Mouse (Mus musculus) cerebellum, adult 11-12 months (tissue): Measurements from ENCODE around the gene Srp14.
A peak's percentile ranks its signal among the peaks of the same experiment; 100 is the strongest.

Source experiments
- DNase-seq: peaks from one replicate; pipeline ENCODE4 v3.0.0; 2022

Srp14 gene

DNA sequence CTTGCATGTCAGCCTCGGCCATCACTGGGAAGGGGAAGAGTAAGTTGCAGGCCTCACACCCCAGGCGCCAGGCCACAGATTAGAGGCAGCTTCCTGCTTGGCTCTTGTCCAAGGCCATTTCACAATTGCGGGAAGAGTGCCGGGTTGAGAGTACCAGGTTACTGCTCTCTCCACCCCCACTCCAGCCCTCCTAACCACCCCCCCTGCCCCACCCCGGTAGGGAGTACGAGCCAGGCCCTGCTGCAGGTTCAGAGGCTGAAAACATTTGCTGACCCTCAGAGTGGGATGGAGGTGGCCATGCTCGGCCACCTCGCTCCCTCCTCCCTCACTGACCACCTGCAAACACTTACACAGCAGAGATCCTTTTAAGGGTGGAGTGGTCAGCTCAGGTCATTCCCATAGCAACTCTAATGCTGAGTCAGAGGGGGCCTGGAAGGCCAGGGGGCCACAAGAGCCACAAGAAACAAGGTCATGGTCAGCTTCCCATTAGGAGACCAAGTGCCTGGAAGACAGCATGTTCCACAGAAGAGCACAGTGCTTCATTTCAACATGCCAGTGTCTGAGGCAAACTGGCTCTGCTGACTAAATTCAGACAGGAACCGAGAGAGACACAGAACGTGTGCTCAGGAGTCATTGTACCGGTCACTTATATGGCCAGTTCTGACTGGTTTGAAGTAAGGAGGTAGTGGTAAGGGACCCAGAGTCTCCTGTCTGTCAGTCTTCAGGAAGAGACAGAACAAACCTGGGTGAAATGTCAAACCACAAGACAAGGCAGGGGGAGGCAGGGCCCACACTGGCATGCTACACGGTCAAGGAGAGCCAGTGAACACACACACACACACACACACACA lies 11.0 kb upstream of the Srp14 start:
- DNase-seq = no peak

GRCm38 (mm10) chr2:118487806-118488205 lies 8.3 kb upstream of the Srp14 start:
- no peak for DNase-seq

DNA sequence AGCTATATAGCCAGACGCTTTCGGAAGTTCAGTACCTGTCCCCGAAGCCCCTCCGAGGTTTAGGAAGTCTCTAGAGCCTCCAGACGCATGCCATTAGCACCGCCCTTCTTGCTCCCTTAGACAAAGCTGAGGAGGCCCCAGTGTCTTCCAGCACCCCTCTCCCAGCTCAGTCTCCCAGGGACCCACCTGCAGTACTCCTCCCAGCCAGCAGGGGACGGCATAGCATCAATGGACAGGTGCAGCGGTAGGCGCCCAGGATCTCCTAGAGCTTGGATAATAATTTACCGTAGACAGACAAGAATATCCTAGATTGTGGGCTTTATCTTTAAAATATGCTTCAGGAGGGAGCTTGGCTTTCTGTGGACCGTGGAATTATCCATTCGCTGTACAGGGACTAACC lies 7.4 kb upstream of the Srp14 start:
- peak; percentile 51 for DNase-seq

DNA sequence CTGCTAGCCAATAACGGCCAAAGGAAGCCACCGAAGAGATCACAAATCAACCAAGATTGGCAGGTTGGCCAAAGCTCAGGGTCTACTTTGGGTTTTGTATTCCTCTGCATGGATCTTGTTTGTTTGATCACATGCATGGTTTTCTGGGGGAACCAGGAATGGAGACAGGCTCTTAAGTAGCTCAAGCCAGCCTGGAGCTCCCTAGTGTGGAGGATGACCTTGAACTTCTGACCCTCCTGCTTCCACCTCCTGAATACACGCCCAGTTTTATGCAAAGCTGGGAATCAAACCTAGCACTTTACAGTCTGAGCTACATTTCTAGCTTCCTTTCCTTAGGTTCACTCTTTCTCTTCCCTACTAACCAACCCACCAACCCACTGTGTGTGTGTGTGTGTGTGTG lies 5.9 kb upstream of the Srp14 start:
- DNase-seq = no peak

GRCm38 (mm10) chr2:118484386-118484898 lies 4.9 kb upstream of the Srp14 start:
- no peak for DNase-seq

- no peak for DNase-seq
These were observed 3.5 kb upstream of the Srp14 start for GRCm38 (mm10) chr2:118483032-118483431.

DNA sequence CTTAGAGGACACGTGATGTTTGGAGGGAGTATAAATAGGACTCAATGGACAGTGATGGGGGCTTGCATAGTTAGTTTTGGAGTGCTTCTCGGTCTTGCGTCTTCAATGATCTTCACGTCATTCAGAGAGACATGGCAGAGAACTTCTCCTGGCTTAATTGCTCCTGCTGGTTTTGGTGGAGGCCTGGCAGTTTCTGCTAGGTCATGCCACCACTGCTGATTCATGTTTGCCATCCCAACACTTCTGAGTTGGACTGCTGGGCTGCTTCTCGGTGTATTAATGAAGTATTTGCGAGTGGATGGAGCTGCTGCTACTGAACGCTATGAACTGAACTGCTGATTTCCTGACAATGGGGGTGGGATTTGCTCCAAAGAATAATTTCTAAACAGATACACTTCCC lies 1.4 kb upstream of the Srp14 start:
- peak; percentile 15 for DNase-seq

DNA sequence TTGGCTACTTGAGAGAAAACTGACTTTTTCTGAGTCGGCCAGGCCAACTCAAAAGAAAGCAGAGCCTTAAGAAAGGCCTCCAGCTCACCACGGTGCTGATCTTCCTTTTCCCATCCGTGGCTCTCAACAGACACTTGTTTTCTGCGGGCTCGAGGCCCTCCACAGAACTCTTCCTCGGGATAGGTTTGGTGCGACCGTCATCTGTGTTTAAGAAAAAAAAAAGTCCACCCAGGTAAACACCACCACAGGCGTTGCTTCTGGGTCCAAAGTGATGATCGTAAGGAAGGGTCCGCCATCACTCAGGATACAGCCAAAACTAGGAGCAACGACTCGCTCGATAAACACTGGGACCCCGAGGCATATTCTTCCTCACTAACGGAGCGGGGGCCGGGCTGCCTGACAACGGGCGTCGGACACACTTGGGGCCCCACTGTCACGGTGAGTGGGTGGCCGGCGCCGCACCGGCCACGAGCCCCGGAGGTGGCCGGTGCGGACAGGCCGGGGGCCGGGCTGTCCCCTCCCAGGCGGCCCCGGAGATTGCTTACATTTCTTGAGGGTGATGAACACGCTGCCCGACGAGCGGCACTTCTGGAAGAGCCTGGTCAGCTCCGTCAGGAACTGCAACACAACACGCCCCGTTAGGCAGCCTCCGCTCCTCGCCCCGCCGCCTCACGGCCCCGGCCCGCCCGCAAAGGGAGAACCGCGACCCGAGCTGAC lies 520 bp downstream of the Srp14 start:
- peak; percentile 14 for DNase-seq

GRCm38 (mm10) chr2:118468354-118468753 lies 11.2 kb downstream of the Srp14 start:
- DNase-seq = no peak

DNA sequence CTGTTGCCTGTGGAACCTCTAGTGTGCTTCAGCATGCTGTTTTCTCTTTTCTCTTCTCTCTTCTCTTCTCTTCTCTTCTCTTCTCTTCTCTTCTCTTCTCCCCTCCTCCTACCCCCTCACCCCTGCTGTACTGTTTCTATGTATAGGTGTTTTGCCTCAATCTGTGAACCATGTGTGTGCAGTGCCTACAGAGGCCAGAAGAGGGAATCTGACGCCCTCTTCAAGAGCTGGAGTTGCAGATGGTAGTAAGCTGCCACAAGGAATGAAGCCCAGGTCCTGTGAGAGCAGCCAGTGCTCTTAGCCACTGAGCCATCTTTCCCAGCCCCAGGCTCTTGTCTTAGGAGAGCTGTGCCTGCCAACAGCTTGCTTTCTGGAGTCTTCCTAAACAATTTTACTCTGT lies 12.9 kb downstream of the Srp14 start:
- DNase-seq = no peak

GRCm38 (mm10) chr2:118465894-118466293 lies 13.6 kb downstream of the Srp14 start:
- no peak for DNase-seq

- DNase-seq = no peak
These were observed 15.1 kb downstream of the Srp14 start for GRCm38 (mm10) chr2:118464450-118464849.

GRCm38 (mm10) chr2:118463480-118463879 lies 16.0 kb downstream of the Srp14 start:
- no peak for DNase-seq

DNA sequence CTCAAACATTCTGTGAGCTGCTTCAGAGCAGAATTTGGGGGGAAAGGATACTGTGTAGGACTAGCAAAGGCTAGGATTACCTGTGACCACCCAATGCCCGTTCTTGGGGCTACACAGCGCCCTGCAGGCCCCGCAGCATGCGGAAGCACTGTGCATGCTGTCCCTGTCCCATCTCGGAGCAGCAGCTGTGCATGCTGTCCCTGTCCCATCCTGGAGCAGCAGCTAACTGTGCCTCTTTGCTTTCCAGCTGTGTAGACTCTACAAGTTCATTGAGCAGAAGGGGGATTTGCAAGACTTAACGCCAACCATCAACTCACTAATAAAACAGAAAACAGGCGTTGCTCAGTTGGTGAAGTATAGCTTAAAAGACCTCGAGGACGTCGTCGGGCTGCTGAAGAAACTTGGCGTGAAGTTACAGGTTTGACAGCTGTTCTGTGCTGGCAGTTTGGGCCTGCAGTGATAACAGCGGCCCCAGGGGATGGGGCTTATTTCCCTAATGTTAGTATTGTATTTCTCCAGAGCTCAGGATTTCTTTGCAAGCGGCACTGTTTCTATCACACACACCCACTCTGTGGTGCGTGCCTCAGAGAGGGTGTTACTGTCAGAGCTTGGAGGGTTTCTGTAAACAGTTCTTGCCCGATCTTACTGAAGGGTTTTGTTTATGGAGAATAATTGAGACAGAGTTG lies 17.9 kb downstream of the Srp14 start:
- DNase-seq = no peak

- no peak for DNase-seq
These were observed 21.8 kb downstream of the Srp14 start for GRCm38 (mm10) chr2:118457463-118458261.

- no peak for DNase-seq
These were observed 22.5 kb downstream of the Srp14 start for GRCm38 (mm10) chr2:118457029-118457428.

GRCm38 (mm10) chr2:118451056-118451455 lies 28.5 kb downstream of the Srp14 start:
- no peak for DNase-seq

- DNase-seq = no peak
These were observed 31.3 kb downstream of the Srp14 start for GRCm38 (mm10) chr2:118448181-118448580.

DNA sequence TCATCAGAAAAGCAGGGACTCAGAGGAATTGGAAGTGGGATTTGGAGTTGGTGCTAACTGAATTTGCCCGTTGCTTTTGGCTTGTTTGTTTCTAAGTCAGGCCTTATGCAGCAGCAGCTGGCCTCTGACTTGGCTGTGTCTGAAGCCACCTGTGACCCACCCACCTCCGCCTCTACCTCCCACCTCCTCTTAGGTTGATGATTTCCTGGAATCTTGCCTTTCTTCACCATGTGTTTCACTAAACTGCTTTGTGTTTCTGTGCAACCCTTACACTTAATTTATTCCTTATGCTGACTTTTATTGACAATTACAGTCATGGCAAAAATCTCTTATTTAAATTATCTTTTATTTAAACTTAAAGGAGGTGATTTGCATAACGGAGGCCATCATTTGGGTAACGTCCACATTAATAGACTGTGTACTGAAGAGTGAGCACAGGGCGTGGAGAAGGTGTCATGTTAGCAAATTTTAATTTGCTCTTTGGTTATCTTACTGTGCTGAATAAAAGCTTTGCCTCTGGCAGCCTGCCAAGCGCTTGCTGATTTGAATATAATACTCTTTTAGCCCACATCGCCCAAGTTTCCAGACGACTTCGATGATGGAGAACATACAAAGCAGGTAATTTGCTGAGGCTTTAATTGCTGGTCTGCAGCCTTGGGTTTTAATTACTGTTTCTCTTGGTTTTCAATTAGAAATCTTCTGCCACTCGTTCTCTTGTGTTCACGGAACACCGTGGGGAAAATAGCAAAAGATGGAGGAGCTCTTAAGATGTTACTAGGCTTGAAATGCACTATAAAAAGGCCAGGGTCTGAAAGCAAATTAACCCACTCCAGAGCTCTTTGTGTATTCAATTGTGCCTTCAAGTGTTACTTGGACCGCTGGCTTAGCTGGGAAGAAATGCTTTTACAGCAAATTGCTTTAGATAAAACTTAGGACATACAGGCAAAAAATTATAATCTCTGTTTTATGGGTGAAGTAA lies 33.5 kb downstream of the Srp14 start:
- no peak for DNase-seq

- no peak for DNase-seq
These were observed 36.8 kb downstream of the Srp14 start for GRCm38 (mm10) chr2:118442723-118443122.

GRCm38 (mm10) chr2:118442172-118442571 lies 37.3 kb downstream of the Srp14 start:
- DNase-seq = no peak
